Mouse (Mus musculus) limb, embryonic 10.5 days (tissue): ENCODE measurements around the gene Mettl7a1. TPM values are rescaled to one million over a fixed set of nuclear protein-coding genes. Genes with fewer than 3 reads are reported as not detected.
"Not testable (repeated sequence)": the region's sequence is repeated elsewhere in the genome, so short reads cannot be mapped to it uniquely, and the experiment has no call there.

Source experiments
- DNase-seq: peaks from one replicate; pipeline ENCODE4 v3.0.0-alpha.2; 2017; ENCODE audit warnings: low spot score
- H3K27ac ChIP-seq: fragments of 300-500 bp; sonication (generic); 2 replicates; pipeline ENCODE4 v1.5.1; 2016; ENCODE audit warnings: mild to moderate bottlenecking
- H3K27me3 ChIP-seq: fragments of 300-500 bp; sonication (generic); 2 replicates; pipeline ENCODE4 v1.6.1; 2016; ENCODE audit warnings: low read depth, mild to moderate bottlenecking; ENCODE audit not compliant: poor library complexity, severe bottlenecking
- H3K36me3 ChIP-seq: fragments of 300-500 bp; sonication (generic); 2 replicates; pipeline ENCODE4 v1.6.1; 2016; ENCODE audit warnings: mild to moderate bottlenecking, moderate library complexity
- H3K4me1 ChIP-seq: fragments of 300-500 bp; sonication (generic); 2 replicates; pipeline ENCODE4 v1.6.1; 2016
- H3K4me3 ChIP-seq: fragments of 300-500 bp; sonication (generic); 2 replicates; pipeline ENCODE4 v1.5.1; 2016; ENCODE audit warnings: mild to moderate bottlenecking, moderate library complexity
- H3K9me3 ChIP-seq: fragments of 300-500 bp; sonication (generic); replicated peaks from 2 replicates; pipeline ENCODE4 v1.6.1; 2016; ENCODE audit warnings: mild to moderate bottlenecking
- WGBS: fragments of 180-500 bp; shearing (Covaris S2); methylation state at CpG from one replicate; pipeline ENCODE4 v1.1.7; 2016; 5-methylcytosine and 5-hydroxymethylcytosine counted together
- polyA plus RNA-seq: library from polyadenylated mRNA; unstranded; fragments of >200 nt; fragmentation: Nextera tagmentation; extraction: Ambion mirVana; gene quantifications from 2 replicates; pipeline ENCODE4 v1.2.1, GENCODE M21; 2016

Mettl7a1 gene
- polyA plus RNA-seq, 1 experiment from 2014 or later, result 2.7 TPM

- no peaks in the 10 kb centered on the region for H3K9me3 ChIP-seq
- no peak within 1 kb of the TSS for H3K27ac ChIP-seq
- no peak for DNase-seq
- H3K4me3 ChIP-seq, result no peak within 1 kb of the TSS
- no peaks in the 10 kb centered on the region for H3K36me3 ChIP-seq
- 0 out of 2 replicates have a peak, but pooled peaks cover 3% of the 10 kb centered on the region for H3K4me1 ChIP-seq
- WGBS, result 86% methylated on average over 10 of the region's 10 CpGs
- H3K27me3 ChIP-seq, result no peaks in the 10 kb centered on the region
These were observed 30.7 kb downstream of the Mettl7a1 start, which contains the start of gene Mettl7a3 for GRCm38 (mm10) chr15:100334629-100335028. Gene Mettl7a3 (plus strand): TSS chr15:100334929.

DNA sequence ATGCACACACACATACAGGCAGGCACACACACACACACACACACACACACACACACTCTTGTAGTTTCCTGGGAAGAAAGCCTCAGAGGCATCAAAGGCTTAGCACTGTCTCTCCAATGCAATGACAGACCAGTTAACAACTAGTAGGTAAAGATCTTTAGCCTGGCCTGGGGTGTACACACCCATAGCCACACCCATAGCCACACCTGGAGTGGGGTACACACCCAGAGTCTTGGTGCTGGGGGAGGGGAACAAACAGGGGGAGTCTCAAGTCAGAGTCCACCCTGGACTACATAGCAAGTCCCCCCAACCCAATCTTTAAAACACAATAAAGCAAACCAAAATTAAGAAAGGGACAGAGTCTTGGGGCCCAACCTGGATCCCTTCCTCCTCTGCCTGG is 33.4 kb downstream of the Mettl7a1 start:
- not testable (repeated sequence) for H3K27ac ChIP-seq, H3K36me3 ChIP-seq, H3K4me1 ChIP-seq, H3K4me3 ChIP-seq, DNase-seq, H3K9me3 ChIP-seq, H3K27me3 ChIP-seq

- not testable (repeated sequence) for H3K4me3 ChIP-seq, H3K27ac ChIP-seq, H3K36me3 ChIP-seq, H3K9me3 ChIP-seq, DNase-seq, H3K4me1 ChIP-seq, H3K27me3 ChIP-seq
- WGBS, result 39% methylated on average over 10 of the region's 10 CpGs
These were observed 33.9 kb downstream of the Mettl7a1 start for GRCm38 (mm10) chr15:100337847-100338246.

DNA sequence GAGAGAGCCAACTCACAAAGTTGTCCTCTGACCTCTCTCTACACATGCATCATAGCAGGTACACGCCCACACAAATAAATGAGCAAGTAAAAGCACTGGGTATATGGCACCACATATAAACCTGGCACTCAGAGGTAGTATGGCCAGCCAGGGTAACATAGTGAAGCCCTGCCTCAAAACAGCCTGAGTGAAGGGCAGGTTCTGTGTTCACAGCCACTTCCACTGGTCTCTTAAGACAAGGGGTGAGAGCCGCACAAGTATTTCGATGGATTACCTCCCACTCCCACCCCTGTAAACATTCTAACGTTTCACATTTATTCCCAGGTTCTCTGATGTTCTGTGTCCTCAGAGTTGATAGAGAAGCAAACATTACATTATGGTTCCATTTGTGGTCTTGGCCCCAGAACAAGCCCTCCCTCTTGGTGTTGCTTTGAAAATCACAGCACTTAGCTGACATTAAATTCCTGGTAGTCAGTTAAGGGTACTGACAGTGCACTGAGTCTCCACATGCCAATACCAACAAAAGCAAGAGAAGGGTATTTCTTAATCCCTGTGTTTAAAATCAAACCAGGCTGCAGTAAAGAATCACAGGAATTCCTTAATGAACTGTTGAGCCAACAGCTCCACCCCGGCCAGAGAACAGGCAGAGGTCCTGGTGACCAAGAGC is 37.5 kb downstream of the Mettl7a1 start:
- not testable (repeated sequence) for H3K27me3 ChIP-seq, H3K4me3 ChIP-seq, H3K4me1 ChIP-seq, H3K27ac ChIP-seq, H3K36me3 ChIP-seq, H3K9me3 ChIP-seq, DNase-seq
- 81% methylated on average over 5 of the region's 5 CpGs for WGBS

DNA sequence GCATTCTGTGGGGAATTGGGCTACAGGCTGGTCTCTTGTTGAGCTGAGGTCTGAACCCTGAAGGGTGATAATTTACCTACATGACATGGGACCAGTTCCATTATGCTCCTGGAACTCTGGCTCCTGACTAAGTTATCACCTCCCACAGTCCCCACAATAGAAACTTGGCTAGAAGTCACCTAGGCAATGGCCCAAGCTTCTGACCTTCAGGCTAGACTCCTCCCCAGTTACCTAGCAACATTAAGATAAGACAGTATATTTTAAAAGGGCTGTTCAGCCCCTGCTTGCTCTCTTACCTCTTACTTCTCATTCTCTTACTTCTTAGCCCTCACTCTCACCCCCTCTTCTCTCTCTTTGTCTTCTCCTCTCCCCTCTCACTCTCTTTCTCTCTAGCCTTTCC is 41.5 kb downstream of the Mettl7a1 start:
- no peak overlapping the region for H3K27ac ChIP-seq
- H3K36me3 ChIP-seq, result no peaks in the 10 kb centered on the region
- H3K9me3 ChIP-seq, result no peaks in the 10 kb centered on the region
- H3K4me3 ChIP-seq, result no peak overlapping the region
- peaks cover 14% of the 10 kb centered on the region for H3K4me1 ChIP-seq
- H3K27me3 ChIP-seq, result no peaks in the 10 kb centered on the region
- DNase-seq, result no peak

DNA sequence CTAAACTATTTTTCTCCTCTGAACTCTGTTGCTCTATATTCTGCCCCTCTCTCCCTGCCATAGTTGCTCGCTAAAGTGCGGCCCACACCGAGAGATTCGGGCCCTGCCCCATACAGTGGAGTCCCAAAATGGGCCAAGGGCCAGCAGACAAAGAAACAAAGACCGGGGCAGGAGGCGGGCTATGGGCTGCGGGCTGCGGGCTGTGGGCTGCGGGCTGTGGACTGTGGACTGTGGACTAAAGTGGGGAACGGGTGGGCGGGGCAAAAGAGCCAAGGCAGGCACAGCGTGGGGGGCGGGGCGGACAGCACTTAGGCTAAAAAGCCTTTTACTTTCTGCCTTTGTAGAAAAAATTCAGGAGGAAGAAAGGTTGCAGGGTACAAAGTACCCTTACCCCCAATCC is 42.8 kb downstream of the Mettl7a1 start:
- Histone ChIP-seq H3K36me3 (no peaks in the 10 kb centered on the region), H3K9me3 (no peaks in the 10 kb centered on the region), H3K4me3 (no peak overlapping the region), H3K4me1 (peaks cover 16% of the 10 kb centered on the region), H3K27me3 (no peaks in the 10 kb centered on the region), H3K27ac (peak overlapping the region; percentile 72)
- 78% methylated on average over 14 of the region's 14 CpGs for WGBS
- no peak for DNase-seq

DNA sequence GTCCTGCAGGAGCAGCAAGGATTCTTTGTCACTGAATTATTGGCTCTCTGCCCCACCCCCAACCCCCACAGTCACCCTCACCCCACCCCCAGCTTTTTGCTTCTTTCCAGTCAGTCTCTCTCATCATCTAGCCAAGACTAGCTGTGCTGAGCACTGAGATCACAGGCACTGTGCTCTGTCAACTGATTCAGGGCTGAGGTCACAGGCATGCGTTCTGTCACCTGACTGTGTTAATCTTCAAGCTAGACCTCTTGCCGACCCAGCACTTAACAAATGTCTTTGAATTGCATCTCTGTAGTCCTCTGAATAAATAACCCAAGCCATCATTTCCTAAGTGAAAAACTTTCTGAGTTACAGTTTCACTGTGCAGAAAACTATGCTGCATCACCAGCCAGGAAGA is 45.6 kb downstream of the Mettl7a1 start:
- Histone ChIP-seq H3K4me1 (peaks cover 18% of the 10 kb centered on the region), H3K27me3 (no peaks in the 10 kb centered on the region), H3K27ac (no peak overlapping the region), H3K9me3 (no peaks in the 10 kb centered on the region), H3K4me3 (no peak overlapping the region), H3K36me3 (no peaks in the 10 kb centered on the region)
- 39% methylated on average over 2 of the region's 2 CpGs for WGBS
- DNase-seq, result no peak

DNA sequence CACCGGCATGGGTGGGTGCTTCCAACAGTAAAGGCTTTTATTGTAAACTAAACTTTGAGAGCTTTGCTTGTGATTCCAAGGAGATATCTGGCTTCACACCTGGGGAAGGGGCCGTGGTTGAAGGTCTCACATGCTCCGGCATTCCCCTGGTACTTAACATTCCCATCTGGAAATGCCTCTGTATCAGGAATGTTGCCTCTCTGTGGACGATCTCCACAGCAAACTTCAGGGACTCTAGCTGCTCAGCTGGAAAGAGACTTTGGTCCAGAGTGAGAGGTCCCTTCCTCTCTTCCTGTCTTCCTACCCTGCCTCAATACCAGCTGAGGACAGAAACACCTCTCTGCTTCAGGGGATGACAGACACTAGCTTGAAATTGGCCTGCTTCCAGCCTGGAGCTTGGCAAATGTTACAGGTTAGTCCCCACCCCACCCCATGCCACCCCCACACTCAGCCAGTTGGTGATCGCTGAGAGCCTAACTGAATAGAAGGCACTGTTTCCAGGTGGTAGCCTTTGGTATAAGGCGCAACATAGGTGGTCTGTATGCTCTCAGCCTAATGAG is 47.6 kb downstream of the Mettl7a1 start:
- H3K4me3 ChIP-seq, result no peak overlapping the region
- DNase-seq, result no peak
- H3K4me1 ChIP-seq, result peaks cover 12% of the 10 kb centered on the region
- no peak overlapping the region for H3K27ac ChIP-seq
- H3K36me3 ChIP-seq, result no peaks in the 10 kb centered on the region
- H3K27me3 ChIP-seq, result no peaks in the 10 kb centered on the region
- WGBS, result 63% methylated on average over 6 of the region's 6 CpGs
- H3K9me3 ChIP-seq, result no peaks in the 10 kb centered on the region

- WGBS, result 89% methylated on average over 10 of the region's 10 CpGs
- no peaks in the 10 kb centered on the region for H3K36me3 ChIP-seq
- H3K4me1 ChIP-seq, result peaks cover 11% of the 10 kb centered on the region; the same call in 1 of the 2 replicates
- DNase-seq, result no peak
- no peak within 1 kb of the TSS for H3K4me3 ChIP-seq
- H3K27ac ChIP-seq, result no peak within 1 kb of the TSS
- H3K27me3 ChIP-seq, result no peaks in the 10 kb centered on the region
- H3K9me3 ChIP-seq, result no peaks in the 10 kb centered on the region
These were observed 48.8 kb downstream of the Mettl7a1 start, which contains the start of the genes Methig1 and Mettl7a2 for GRCm38 (mm10) chr15:100352711-100353250. Gene Methig1 (plus strand): TSS chr15:100353149. Gene Mettl7a2 (plus strand): TSS chr15:100353200.

DNA sequence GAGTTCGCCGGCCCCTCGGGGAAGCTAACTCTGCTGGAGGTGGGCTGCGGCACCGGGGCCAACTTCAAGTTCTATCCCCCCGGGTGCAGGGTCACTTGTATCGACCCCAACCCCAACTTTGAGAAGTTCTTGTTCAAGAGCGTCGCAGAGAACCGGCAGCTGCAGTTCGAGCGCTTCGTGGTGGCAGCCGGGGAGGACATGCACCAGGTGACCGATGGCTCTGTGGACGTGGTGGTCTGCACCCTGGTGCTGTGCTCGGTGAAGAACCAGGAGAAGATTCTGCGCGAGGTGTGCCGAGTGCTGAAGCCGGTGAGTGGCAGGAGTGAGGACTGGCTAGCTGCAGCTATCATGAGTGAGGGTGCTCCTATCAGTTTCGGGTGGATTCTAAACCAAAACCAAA is 49.5 kb downstream of the Mettl7a1 start:
- 89% methylated on average over 20 of the region's 22 CpGs for WGBS
- not testable (repeated sequence) for H3K27ac ChIP-seq, H3K9me3 ChIP-seq, H3K27me3 ChIP-seq, DNase-seq, H3K4me3 ChIP-seq, H3K36me3 ChIP-seq
- H3K4me1 ChIP-seq, result peaks cover 11% of the 10 kb centered on the region; the same call in 1 of the 2 replicates

- Histone ChIP-seq H3K27me3 (no peaks in the 10 kb centered on the region), H3K36me3 (no peaks in the 10 kb centered on the region), H3K4me1 (peaks cover 7% of the 10 kb centered on the region; the same call in 1 of the 2 replicates), H3K27ac (no peak overlapping the region), H3K9me3 (no peaks in the 10 kb centered on the region), H3K4me3 (no peak overlapping the region)
- WGBS, result 43% methylated on average over 5 of the region's 5 CpGs
- DNase-seq, result no peak
These were observed 51.9 kb downstream of the Mettl7a1 start for GRCm38 (mm10) chr15:100355876-100356275.

- 50% methylated on average over 7 of the region's 7 CpGs for WGBS
These were observed 60.3 kb downstream of the Mettl7a1 start, which contains the start of gene Higd1c for GRCm38 (mm10) chr15:100364242-100364641. Gene Higd1c (plus strand): TSS chr15:100364542.

DNA sequence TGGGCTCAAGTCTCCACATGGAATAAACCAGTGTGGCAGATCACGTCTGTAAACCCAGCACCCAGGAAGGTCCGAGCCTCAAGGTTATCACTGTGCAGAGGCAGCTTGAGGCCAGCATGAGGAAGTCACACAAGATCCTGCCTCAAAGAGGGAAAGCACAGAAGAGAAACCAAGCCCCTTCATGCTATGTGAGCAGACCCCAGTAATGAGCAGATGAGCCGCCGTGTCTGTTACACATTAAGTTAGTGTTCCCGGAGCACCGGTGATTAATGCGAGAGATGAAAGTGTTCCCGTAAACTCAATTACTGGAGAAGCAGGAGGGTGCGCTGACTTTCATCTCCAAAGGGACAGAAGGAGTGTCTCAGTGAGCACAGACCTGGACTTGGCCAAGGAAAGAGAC is 62.0 kb downstream of the Mettl7a1 start:
- H3K4me3 ChIP-seq, DNase-seq, H3K27ac ChIP-seq, H3K9me3 ChIP-seq, H3K36me3 ChIP-seq: not testable (repeated sequence)
- Histone ChIP-seq H3K4me1 (peaks cover 12% of the 10 kb centered on the region; the same call in 1 of the 2 replicates), H3K27me3 (peaks cover 23% of the 10 kb centered on the region; the same call in 1 of the 2 replicates)
- 18% methylated on average over 9 of the region's 9 CpGs for WGBS

More at GRCm38 (mm10) chr15:100364242-100364641, 60.3 kb downstream of the Mettl7a1 start, which contains the start of gene Higd1c:
- Histone ChIP-seq H3K4me1 (peaks cover 12% of the 10 kb centered on the region; the same call in 1 of the 2 replicates), H3K36me3 (no peaks in the 10 kb centered on the region), H3K27me3 (peaks cover 20% of the 10 kb centered on the region; the same call in 1 of the 2 replicates), H3K9me3 (no peaks in the 10 kb centered on the region), H3K27ac (no peak within 1 kb of the TSS), H3K4me3 (no peak within 1 kb of the TSS)
- no peak for DNase-seq
